9 mouse cellular contexts compared by ENCODE assay signal in the genomic region with DNA sequence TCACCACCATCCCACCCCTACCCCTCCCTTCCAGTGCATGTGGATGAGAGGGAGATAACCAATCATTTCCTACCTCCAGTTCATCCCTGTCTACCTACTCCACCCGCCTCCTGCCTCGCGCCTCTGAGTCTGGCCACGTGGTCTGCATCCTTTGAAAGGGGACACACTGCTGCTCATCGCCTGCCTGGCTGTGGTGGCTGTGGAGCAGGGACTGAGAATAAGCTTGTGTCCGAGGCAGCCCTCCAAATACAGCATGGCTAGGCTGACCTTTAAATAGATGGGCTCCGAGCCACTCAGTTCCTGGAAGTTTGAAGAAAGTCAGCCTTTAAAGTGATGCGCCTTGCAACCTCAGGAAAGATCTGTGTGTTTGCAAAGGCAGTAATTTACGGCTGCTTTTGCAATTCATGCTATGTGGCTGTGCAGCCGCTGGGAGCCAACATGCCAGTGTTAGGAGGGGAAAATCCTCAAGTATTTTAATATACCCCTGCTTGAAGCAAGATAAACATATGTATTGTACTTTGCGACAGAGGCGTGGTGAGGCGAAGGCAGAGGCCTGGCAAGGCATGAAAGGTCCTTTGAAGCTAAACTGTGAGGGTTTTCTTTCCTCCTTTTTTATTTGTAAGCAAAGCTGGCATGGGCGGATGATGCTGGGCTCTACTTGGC.
DNase-seq lines count a peak whose midpoint lies in the region; ATAC-seq lines count a peak whose summit lies in the region.
"Had no signal": no experiment of that assay in that cellular context is flagged by ENCODE, and none has a peak within 500 bp of the region (broad histone marks: within the 10 kb centered on the region; RNA-seq: fewer than 3 reads in every experiment).

No protein-coding gene starts in this region.

- DNase-seq in adrenal gland, adult (ENCODE audit: inconsistent age in 2 of 2, low spot score in 1 of 2), result peak; percentile 70 to 93
- no peak for DNase-seq in adrenal gland, postnatal 4 days (ENCODE audit: low spot score in 2 of 2)
- peak; percentile 56 for DNase-seq in midbrain, embryonic 11.5 days (ENCODE audit: low spot score, missing footprints)
- DNase-seq in midbrain, embryonic 14.5 days, result no peak
- DNase-seq in thymus, postnatal 25 days, result no peak
- no peak for DNase-seq in frontal cortex, postnatal 14 days (ENCODE audit: low spot score in 2 of 2)

- no peak overlapping the region for H3K27ac ChIP-seq in midbrain, embryonic 11.5 days (ENCODE audit: low read depth, low read length)
- H3K27ac ChIP-seq in midbrain, embryonic 14.5 days (replicated peaks; ENCODE audit: low read depth, low read length), result no peak overlapping the region
- no peak overlapping the region for H3K27ac ChIP-seq in intestine, embryonic 15.5 days
- H3K27ac ChIP-seq in midbrain, embryonic 15.5 days, result no peak overlapping the region
- H3K27ac ChIP-seq: heart, embryonic 15.5 days had no signal

- no peak for ATAC-seq in midbrain, embryonic 11.5 days (ENCODE audit: low FRiP score)
- ATAC-seq in midbrain, embryonic 14.5 days (ENCODE audit: low FRiP score, low TSS enrichment), result no peak
- peak; percentile 29 for ATAC-seq in intestine, embryonic 15.5 days
- peak; percentile 46; the same call in 1 of the 2 replicates for ATAC-seq in midbrain, embryonic 15.5 days (replicated peaks)

- H3K9ac ChIP-seq in midbrain, embryonic 11.5 days (ENCODE audit: low read length), result no peak overlapping the region
- H3K9ac ChIP-seq in midbrain, embryonic 14.5 days (replicated peaks; ENCODE audit: low read length), result no peak overlapping the region
- no peak overlapping the region for H3K9ac ChIP-seq in intestine, embryonic 15.5 days
- no peak overlapping the region for H3K9ac ChIP-seq in midbrain, embryonic 15.5 days
- H3K9ac ChIP-seq: heart, embryonic 15.5 days had no signal

- no peaks in the 10 kb centered on the region for H3K4me1 ChIP-seq in midbrain, embryonic 11.5 days (ENCODE audit: control insufficient read depth, insufficient read depth, low read length)
- no peaks in the 10 kb centered on the region for H3K4me1 ChIP-seq in midbrain, embryonic 14.5 days (ENCODE audit: control insufficient read depth, insufficient read depth, low read length)
- peaks cover 13% of the 10 kb centered on the region for H3K4me1 ChIP-seq in intestine, embryonic 15.5 days (replicated peaks)
- peaks cover 5% of the 10 kb centered on the region; the same call in 1 of the 2 replicates for H3K4me1 ChIP-seq in midbrain, embryonic 15.5 days

- no peaks in the 10 kb centered on the region for H3K27me3 ChIP-seq in midbrain, embryonic 11.5 days (ENCODE audit: control insufficient read depth, insufficient read depth, low read length)
- H3K27me3 ChIP-seq in midbrain, embryonic 14.5 days (ENCODE audit: control insufficient read depth, insufficient read depth, low read length), result no peaks in the 10 kb centered on the region
- no peaks in the 10 kb centered on the region for H3K27me3 ChIP-seq in intestine, embryonic 15.5 days (replicated peaks)
- no peaks in the 10 kb centered on the region for H3K27me3 ChIP-seq in midbrain, embryonic 15.5 days (replicated peaks)
- H3K27me3 ChIP-seq: heart, embryonic 15.5 days had no signal

- H3K4me2 ChIP-seq in midbrain, embryonic 11.5 days, result no peak overlapping the region
- no peak overlapping the region for H3K4me2 ChIP-seq in midbrain, embryonic 14.5 days (ENCODE audit: low read length)
- H3K4me2 ChIP-seq in intestine, embryonic 15.5 days (replicated peaks), result no peak overlapping the region
- no peak overlapping the region for H3K4me2 ChIP-seq in midbrain, embryonic 15.5 days
- H3K4me2 ChIP-seq: heart, embryonic 15.5 days had no signal

- no peak overlapping the region for H3K4me3 ChIP-seq in midbrain, embryonic 11.5 days (ENCODE audit: low read depth, low read length)
- H3K4me3 ChIP-seq in midbrain, embryonic 14.5 days (replicated peaks; ENCODE audit: low read depth, low read length), result no peak overlapping the region
- H3K4me3 ChIP-seq in intestine, embryonic 15.5 days (replicated peaks), result no peak overlapping the region
- H3K4me3 ChIP-seq in midbrain, embryonic 15.5 days, result no peak overlapping the region
- H3K4me3 ChIP-seq: heart, embryonic 15.5 days had no signal

- 78% methylated on average over 14 of the region's 14 CpGs for WGBS in midbrain, embryonic 11.5 days
- WGBS in midbrain, embryonic 14.5 days, result 74% methylated on average over 14 of the region's 14 CpGs
- 37% methylated on average over 14 of the region's 14 CpGs for WGBS in intestine, embryonic 15.5 days
- 64% methylated on average over 14 of the region's 14 CpGs for WGBS in midbrain, embryonic 15.5 days

- H3K36me3 ChIP-seq in midbrain, embryonic 11.5 days (ENCODE audit: control insufficient read depth, insufficient read depth, low read length), result no peaks in the 10 kb centered on the region
- H3K36me3 ChIP-seq in midbrain, embryonic 14.5 days (ENCODE audit: control insufficient read depth, insufficient read depth, low read length), result no peaks in the 10 kb centered on the region
- no peaks in the 10 kb centered on the region for H3K36me3 ChIP-seq in intestine, embryonic 15.5 days
- no peaks in the 10 kb centered on the region for H3K36me3 ChIP-seq in midbrain, embryonic 15.5 days (replicated peaks)
- H3K36me3 ChIP-seq: heart, embryonic 15.5 days had no signal

- no peaks in the 10 kb centered on the region for H3K9me3 ChIP-seq in midbrain, embryonic 11.5 days (ENCODE audit: control insufficient read depth, low read length)
- no peaks in the 10 kb centered on the region for H3K9me3 ChIP-seq in midbrain, embryonic 14.5 days (ENCODE audit: control insufficient read depth, low read length)
- no peaks in the 10 kb centered on the region for H3K9me3 ChIP-seq in intestine, embryonic 15.5 days
- H3K9me3 ChIP-seq in midbrain, embryonic 15.5 days, result no peaks in the 10 kb centered on the region
- H3K9me3 ChIP-seq: heart, embryonic 15.5 days had no signal

Comparison
In these comparisons a context has a peak if more than half of its experiments do, and no peak if none do; other contexts are left out.
1. DNase-seq: peak in adrenal gland, adult (2 of 2) and midbrain, embryonic 11.5 days (single experiment); none in adrenal gland, postnatal 4 days (0 of 2), midbrain, embryonic 14.5 days (single experiment), thymus, postnatal 25 days (single experiment) and frontal cortex, postnatal 14 days (0 of 2).
2. ATAC-seq: peak in intestine, embryonic 15.5 days (single experiment) and midbrain, embryonic 15.5 days (single experiment); none in midbrain, embryonic 11.5 days (single experiment) and midbrain, embryonic 14.5 days (single experiment).